Mouse (Mus musculus) heart, adult 11 months (tissue): ENCODE measurements at regions not wholly inside any gene's neighbourhood (a gene's known extent, or its start where the extent isn't known, plus 50 kb on each side); places are given as distances from the start of the nearest gene placed in this dataset.

ENCODE experiments used
- DNase-seq: peaks from one replicate; pipeline ENCODE4 v3.0.0; 2022

GRCm38 (mm10) chr9:67115991-67116390, 66.8 kb upstream of the Tpm1 start:
- DNase-seq: no peak

- no peak for DNase-seq
Observed at GRCm38 (mm10) chr9:67114099-67114498, 64.9 kb upstream of the Tpm1 start.

GRCm38 (mm10) chr9:67111836-67112584, 62.8 kb upstream of the Tpm1 start:
- DNase-seq: no peak

- peak; percentile 31 for DNase-seq
Observed at GRCm38 (mm10) chr9:67107938-67108337, 58.7 kb upstream of the Tpm1 start.

GRCm38 (mm10) chr9:67105867-67106266, 56.7 kb upstream of the Tpm1 start:
- peak; percentile 85 for DNase-seq

- DNase-seq: peak; percentile 37
Observed at GRCm38 (mm10) chr9:67105216-67105615, 56.0 kb upstream of the Tpm1 start.

GRCm38 (mm10) chr9:67104616-67105015, 55.4 kb upstream of the Tpm1 start:
- peak; percentile 48 for DNase-seq

GRCm38 (mm10) chr9:67102578-67102977, 53.4 kb upstream of the Tpm1 start:
- peak; percentile 84 for DNase-seq

- DNase-seq: peak; percentile 84
Observed at GRCm38 (mm10) chr9:67099471-67099870, 50.3 kb upstream of the Tpm1 start.
